Mouse (Mus musculus) bone marrow, adult 2 months (tissue): Measurements from ENCODE around the gene Mta3.

ENCODE experiments used
- CTCF ChIP-seq: fragments of 200-500 bp; IDR thresholded peaks from 2 replicates; pipeline ENCODE4 v1.5.1; 2011; ENCODE audit warnings: low read length, control low read depth; ENCODE audit not compliant: control insufficient read depth, insufficient read depth
- POLR2A ChIP-seq: fragments of 200-500 bp; IDR thresholded peaks from 2 replicates; pipeline ENCODE4 v1.6.1; 2011; ENCODE audit warnings: low read depth, mild to moderate bottlenecking, control low read depth, low read length, borderline replicate concordance; ENCODE audit not compliant: control insufficient read depth

- no peak for TF ChIP-seq CTCF
- TF ChIP-seq POLR2A: no peak
Measured at GRCm38 (mm10) chr17:83657375-83657774, 48.6 kb upstream of the Mta3 start.
